Mouse (Mus musculus) midbrain, postnatal 0 days (tissue): ENCODE measurements at regions not wholly inside any gene's neighbourhood (a gene's known extent, or its start where the extent isn't known, plus 50 kb on each side); places are given as distances from the start of the nearest gene placed in this dataset.
A peak's percentile ranks its signal among the peaks of the same experiment; 100 is the strongest.

ENCODE experiments used
- ATAC-seq: fragments of 200-750 bp; cut with Nextera tagmentation; 2 replicates; pipeline ENCODE4 v1.8.0; 2017; ENCODE audit warnings: moderate number of reproducible peaks, mild to moderate bottlenecking, moderate TSS enrichment, moderate library complexity; ENCODE audit not compliant: low FRiP score
- DNase-seq: peaks from one replicate; pipeline ENCODE4 v3.0.0-alpha.2; 2015; ENCODE audit warnings: low spot score
- H3K27ac ChIP-seq: fragments of 300-500 bp; sonication (generic); 2 replicates; pipeline ENCODE4 v1.5.1; 2014; ENCODE audit warnings: low read depth, mild to moderate bottlenecking, low read length, mixed read lengths
- H3K27me3 ChIP-seq: fragments of 300-500 bp; sonication (generic); 2 replicates; pipeline ENCODE4 v1.6.1; 2014; ENCODE audit warnings: low read length, control low read depth, mixed read lengths; ENCODE audit not compliant: insufficient read depth
- H3K36me3 ChIP-seq: fragments of 300-500 bp; sonication (generic); 2 replicates; pipeline ENCODE4 v1.6.1; 2014; ENCODE audit warnings: low read length, control low read depth, mixed read lengths; ENCODE audit not compliant: insufficient read depth
- H3K4me1 ChIP-seq: fragments of 300-500 bp; sonication (generic); 2 replicates; pipeline ENCODE4 v1.6.1; 2014; ENCODE audit warnings: mild to moderate bottlenecking, control low read depth, antibody characterized with exemption, low read length, mixed read lengths; ENCODE audit not compliant: insufficient read depth
- H3K4me2 ChIP-seq: fragments of 300-500 bp; sonication (generic); 2 replicates; pipeline ENCODE4 v1.6.1; 2014; ENCODE audit warnings: low read depth, mild to moderate bottlenecking, low read length, mixed read lengths; ENCODE audit not compliant: poor library complexity, severe bottlenecking
- H3K4me3 ChIP-seq: fragments of 300-500 bp; sonication (generic); 2 replicates; pipeline ENCODE4 v1.5.1; 2014; ENCODE audit warnings: low read depth, mild to moderate bottlenecking, low read length, moderate library complexity
- H3K9ac ChIP-seq: fragments of 300-500 bp; sonication (generic); replicated peaks from 2 replicates; pipeline ENCODE4 v1.6.1; 2014; ENCODE audit warnings: mild to moderate bottlenecking, low read length, moderate library complexity, mixed read lengths; ENCODE audit not compliant: poor library complexity, severe bottlenecking
- H3K9me3 ChIP-seq: fragments of 300-500 bp; sonication (generic); 2 replicates; pipeline ENCODE4 v1.6.1; 2016; ENCODE audit warnings: low read length, control low read depth
- CTCF ChIP-seq: IDR thresholded peaks from 2 replicates; pipeline ENCODE4 v1.5.1; 2016; ENCODE audit warnings: antibody characterized with exemption, mild to moderate bottlenecking
- WGBS: fragments of 180-500 bp; shearing (Covaris S2); extraction: QIAGEN DNeasy Blood & Tissue Kit; methylation state at CpG from one replicate; pipeline ENCODE4 v1.1.7; 2014; 5-methylcytosine and 5-hydroxymethylcytosine counted together

DNA sequence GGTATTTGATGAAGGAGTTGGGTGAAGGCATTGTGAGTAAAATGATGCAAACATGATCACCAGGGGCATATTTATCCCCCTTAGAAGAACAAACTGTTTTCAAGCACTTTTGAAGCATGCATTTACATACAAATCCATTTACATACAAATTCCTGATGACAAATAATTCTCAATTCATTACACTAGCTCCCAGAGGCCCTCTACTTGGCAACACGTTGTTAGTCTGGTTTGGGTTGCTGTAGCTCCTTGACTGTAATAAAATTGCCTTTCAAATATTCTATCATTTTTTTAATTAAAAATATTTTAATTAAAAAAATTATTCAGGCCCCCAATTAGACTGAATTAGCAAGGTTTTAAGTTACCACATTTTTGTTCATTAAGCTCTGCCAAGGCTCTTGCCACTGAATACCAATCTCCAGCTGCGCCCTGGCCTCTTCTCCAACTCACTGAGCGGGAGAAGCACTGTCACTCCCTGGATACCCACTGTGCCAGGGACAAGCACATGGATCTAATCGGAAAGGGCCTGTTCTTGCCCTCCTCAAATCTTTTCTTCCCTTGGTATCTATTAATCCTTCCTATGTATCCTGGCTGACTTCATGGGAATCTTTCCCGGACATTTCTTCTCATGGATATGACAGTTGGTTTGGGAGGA is 147.1 kb upstream of the Pou3f4 start:
- Histone ChIP-seq H3K4me2 (no peak overlapping the region), H3K4me1 (no peaks in the 10 kb centered on the region), H3K9ac (no peak overlapping the region), H3K36me3 (no peaks in the 10 kb centered on the region), H3K9me3 (no peaks in the 10 kb centered on the region), H3K27ac (no peak overlapping the region), H3K4me3 (no peak overlapping the region), H3K27me3 (no peaks in the 10 kb centered on the region)
- ATAC-seq (no peak), DNase-seq (peak; percentile 12)
- no peak for TF ChIP-seq CTCF
- WGBS: 64% methylated on average over 5 of the region's 5 CpGs

DNA sequence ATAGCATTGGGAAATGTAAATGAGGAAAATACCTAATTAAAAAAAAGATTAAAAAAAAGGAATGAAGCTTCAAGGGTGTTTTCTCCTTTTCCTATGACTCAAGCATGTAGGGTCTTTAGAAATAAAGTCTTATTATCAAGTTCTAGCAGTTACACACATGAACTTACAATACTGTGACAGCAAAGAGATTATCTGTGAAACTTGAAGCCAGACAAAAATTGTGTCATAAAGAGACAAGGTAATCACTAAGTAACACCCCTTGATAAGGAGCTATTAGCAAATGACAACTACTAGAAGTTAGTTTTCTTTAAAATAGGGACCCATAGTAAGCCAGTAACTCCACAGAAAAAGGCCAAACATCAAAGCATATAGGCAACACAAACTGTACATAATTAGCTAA is 140.9 kb upstream of the Pou3f4 start:
- no peak for TF ChIP-seq CTCF
- Histone ChIP-seq H3K36me3 (no peaks in the 10 kb centered on the region), H3K27me3 (no peaks in the 10 kb centered on the region), H3K9me3 (no peaks in the 10 kb centered on the region), H3K4me1 (no peaks in the 10 kb centered on the region), H3K4me2 (no peak overlapping the region), H3K9ac (no peak overlapping the region), H3K4me3 (no peak overlapping the region), H3K27ac (no peak overlapping the region)
- DNase-seq (no peak), ATAC-seq (no peak)

DNA sequence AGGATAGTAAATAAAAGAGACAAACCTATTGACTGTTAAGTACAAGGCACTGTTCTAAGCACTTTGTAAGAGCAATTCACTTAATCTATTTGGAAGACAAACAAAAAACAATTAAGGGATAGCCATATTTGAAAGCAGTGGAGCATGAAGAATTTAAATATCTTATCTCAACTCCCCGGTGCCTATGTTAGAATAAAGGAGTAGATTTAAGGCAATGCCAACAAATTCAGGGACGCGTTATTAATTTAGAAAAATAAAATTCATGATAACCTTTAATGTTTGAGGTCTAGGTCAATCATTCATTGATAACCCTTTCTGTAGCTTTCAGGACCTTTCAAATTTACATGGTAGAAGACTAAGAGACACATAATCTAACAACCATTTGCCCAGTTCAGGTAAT is 135.5 kb upstream of the Pou3f4 start:
- Histone ChIP-seq H3K4me2 (no peak overlapping the region), H3K27me3 (no peaks in the 10 kb centered on the region), H3K4me1 (no peaks in the 10 kb centered on the region), H3K27ac (no peak overlapping the region), H3K4me3 (no peak overlapping the region), H3K36me3 (no peaks in the 10 kb centered on the region), H3K9me3 (no peaks in the 10 kb centered on the region), H3K9ac (no peak overlapping the region)
- WGBS: 78% methylated on average over 3 of the region's 3 CpGs
- DNase-seq (no peak), ATAC-seq (no peak)
- TF ChIP-seq CTCF: no peak

DNA sequence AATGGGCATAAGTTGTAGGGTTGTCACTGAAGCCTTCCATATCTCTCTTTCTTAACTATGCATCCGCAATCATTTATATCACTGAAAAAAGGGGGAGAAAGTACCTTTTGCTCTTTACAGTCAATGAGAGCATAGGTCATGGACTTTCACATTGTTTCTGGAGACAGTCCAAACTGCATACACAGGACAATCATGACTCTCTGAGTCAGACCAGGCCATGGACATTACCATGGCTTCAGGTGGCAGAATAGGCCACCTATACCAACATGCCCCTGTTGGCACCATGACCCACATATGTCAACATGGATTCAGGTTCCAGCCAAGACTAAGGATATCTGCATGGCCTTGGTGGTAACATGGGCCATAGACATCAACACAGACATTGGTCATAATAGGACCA is 133.5 kb upstream of the Pou3f4 start:
- Histone ChIP-seq H3K4me1 (no peaks in the 10 kb centered on the region), H3K9ac (no peak overlapping the region), H3K36me3 (no peaks in the 10 kb centered on the region), H3K9me3 (no peaks in the 10 kb centered on the region), H3K4me2 (no peak overlapping the region), H3K27me3 (no peaks in the 10 kb centered on the region), H3K27ac (no peak overlapping the region), H3K4me3 (no peak overlapping the region)
- WGBS: 100% methylated on average over 1 of the region's 1 CpGs
- TF ChIP-seq CTCF: no peak
- no peak for DNase-seq
- ATAC-seq: no peak

DNA sequence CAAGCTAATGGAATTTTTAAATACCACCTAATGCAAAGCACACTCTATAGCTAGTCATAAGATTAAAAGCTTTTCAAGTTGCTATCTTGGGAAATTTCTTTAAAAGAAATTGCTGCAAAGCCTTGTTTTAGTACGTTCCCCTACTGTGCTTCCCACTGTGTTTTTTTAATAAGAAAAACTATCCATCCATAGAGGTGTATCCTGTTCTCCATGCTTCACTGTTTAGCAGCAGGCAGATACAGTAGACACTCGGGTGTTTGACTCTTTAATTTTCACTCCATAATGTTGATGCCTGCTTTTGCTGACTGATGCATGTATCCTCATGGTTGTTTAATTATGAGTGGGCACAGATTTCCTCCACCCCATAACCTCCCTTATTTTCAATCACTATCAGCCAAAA is 113.6 kb upstream of the Pou3f4 start:
- no peak overlapping the region for H3K9ac ChIP-seq
- no peak overlapping the region for H3K4me3 ChIP-seq
- no peak for ATAC-seq
- no peaks in the 10 kb centered on the region for H3K36me3 ChIP-seq
- TF ChIP-seq CTCF: no peak
- no peak overlapping the region for H3K4me2 ChIP-seq
- H3K27ac ChIP-seq: no peak overlapping the region
- no peak for DNase-seq
- no peaks in the 10 kb centered on the region for H3K27me3 ChIP-seq
- no peaks in the 10 kb centered on the region for H3K9me3 ChIP-seq
- no peaks in the 10 kb centered on the region for H3K4me1 ChIP-seq
- 42% methylated on average over 2 of the region's 2 CpGs for WGBS

- 91% methylated on average over 1 of the region's 1 CpGs for WGBS
- Histone ChIP-seq H3K4me1 (no peaks in the 10 kb centered on the region), H3K4me2 (no peak overlapping the region), H3K27ac (no peak overlapping the region), H3K36me3 (no peaks in the 10 kb centered on the region), H3K9me3 (no peaks in the 10 kb centered on the region), H3K4me3 (no peak overlapping the region), H3K27me3 (no peaks in the 10 kb centered on the region), H3K9ac (no peak overlapping the region)
- ATAC-seq (no peak), DNase-seq (no peak)
- no peak for TF ChIP-seq CTCF
Observed at GRCm38 (mm10) chrX:110714137-110714536, 99.9 kb upstream of the Pou3f4 start.
